Mouse (Mus musculus): Measurements from ENCODE around the gene Htr7. TPM values are rescaled to one million over a fixed set of nuclear protein-coding genes. Genes with fewer than 3 reads are reported as not detected.

Htr7 gene
- polyA plus RNA-seq, 1 experiment from 2014 or later: 1.5 TPM

- Histone ChIP-seq H3K36me3 (no peaks in the 10 kb centered on the region), H3K4me1 (no peaks in the 10 kb centered on the region), H3K4me2 (replicated peaks) (no peak overlapping the region), H3K27me3 (no peaks in the 10 kb centered on the region), H3K9ac (no peak overlapping the region), H3K9me3 (replicated peaks) (no peaks in the 10 kb centered on the region), H3K27ac (no peak overlapping the region), H3K4me3 (no peak overlapping the region)
- ATAC-seq (ENCODE audit: low FRiP score): no peak
- WGBS: 18% methylated on average over 3 of the region's 3 CpGs
Observed at GRCm38 (mm10) chr19:36014836-36015235, 42.5 kb downstream of the Htr7 start.

- Histone ChIP-seq H3K9me3 (replicated peaks) (no peaks in the 10 kb centered on the region), H3K36me3 (no peaks in the 10 kb centered on the region), H3K27ac (no peak overlapping the region), H3K4me2 (replicated peaks) (no peak overlapping the region), H3K4me1 (peaks cover 4% of the 10 kb centered on the region; the same call in 1 of the 2 replicates), H3K9ac (no peak overlapping the region), H3K27me3 (no peaks in the 10 kb centered on the region), H3K4me3 (no peak overlapping the region)
- ATAC-seq (ENCODE audit: low FRiP score): no peak
- WGBS: 80% methylated on average over 6 of the region's 6 CpGs
Observed at GRCm38 (mm10) chr19:36006277-36006676, 51.0 kb downstream of the Htr7 start.

GRCm38 (mm10) chr19:36004961-36005360 is 52.3 kb downstream of the Htr7 start:
- WGBS: 52% methylated on average over 2 of the region's 2 CpGs
- H3K9me3 ChIP-seq (replicated peaks): no peaks in the 10 kb centered on the region
- peaks cover 4% of the 10 kb centered on the region; the same call in 1 of the 2 replicates for H3K4me1 ChIP-seq
- no peak overlapping the region for H3K4me2 ChIP-seq (replicated peaks)
- no peaks in the 10 kb centered on the region for H3K36me3 ChIP-seq
- H3K4me3 ChIP-seq: no peak overlapping the region
- no peak overlapping the region for H3K27ac ChIP-seq
- no peak for ATAC-seq (ENCODE audit: low FRiP score)
- H3K9ac ChIP-seq: no peak overlapping the region
- H3K27me3 ChIP-seq: no peaks in the 10 kb centered on the region

- Histone ChIP-seq H3K36me3 (no peaks in the 10 kb centered on the region), H3K4me1 (peaks cover 4% of the 10 kb centered on the region; the same call in 1 of the 2 replicates), H3K4me2 (replicated peaks) (peak overlapping the region; percentile 21), H3K9me3 (replicated peaks) (no peaks in the 10 kb centered on the region), H3K4me3 (no peak overlapping the region), H3K27ac (peak overlapping the region; percentile 62; the same call in 1 of the 2 replicates), H3K27me3 (no peaks in the 10 kb centered on the region), H3K9ac (no peak overlapping the region)
- peak; percentile 74 for ATAC-seq (ENCODE audit: low FRiP score)
- 33% methylated on average over 17 of the region's 17 CpGs for WGBS
Observed at GRCm38 (mm10) chr19:36002476-36003445, 54.5 kb downstream of the Htr7 start.

- Histone ChIP-seq H3K36me3 (no peaks in the 10 kb centered on the region), H3K9ac (no peak overlapping the region), H3K4me3 (no peak overlapping the region), H3K27me3 (no peaks in the 10 kb centered on the region), H3K4me2 (replicated peaks) (no peak overlapping the region), H3K4me1 (peaks cover 4% of the 10 kb centered on the region; the same call in 1 of the 2 replicates), H3K27ac (no peak overlapping the region), H3K9me3 (replicated peaks) (no peaks in the 10 kb centered on the region)
- peak; percentile 55; the same call in 1 of the 2 replicates for ATAC-seq (ENCODE audit: low FRiP score)
- WGBS: 54% methylated on average over 1 of the region's 1 CpGs
Observed at GRCm38 (mm10) chr19:36001512-36001911, 55.8 kb downstream of the Htr7 start.

GRCm38 (mm10) chr19:36000955-36001354 is 56.4 kb downstream of the Htr7 start:
- Histone ChIP-seq H3K27ac (no peak overlapping the region), H3K4me3 (no peak overlapping the region), H3K27me3 (no peaks in the 10 kb centered on the region), H3K4me2 (replicated peaks) (no peak overlapping the region), H3K9me3 (replicated peaks) (no peaks in the 10 kb centered on the region), H3K4me1 (peaks cover 4% of the 10 kb centered on the region; the same call in 1 of the 2 replicates), H3K9ac (no peak overlapping the region), H3K36me3 (no peaks in the 10 kb centered on the region)
- ATAC-seq (ENCODE audit: low FRiP score): no peak
- 52% methylated on average over 6 of the region's 6 CpGs for WGBS

- WGBS: 76% methylated on average over 3 of the region's 3 CpGs
- Histone ChIP-seq H3K4me2 (replicated peaks) (no peak overlapping the region), H3K4me1 (peaks cover under 1% of the 10 kb centered on the region; the same call in 1 of the 2 replicates), H3K4me3 (no peak overlapping the region), H3K27me3 (no peaks in the 10 kb centered on the region), H3K9me3 (replicated peaks) (no peaks in the 10 kb centered on the region), H3K36me3 (no peaks in the 10 kb centered on the region), H3K9ac (no peak overlapping the region), H3K27ac (no peak overlapping the region)
- no peak for ATAC-seq (ENCODE audit: low FRiP score)
Observed at GRCm38 (mm10) chr19:35997384-35997783, 59.9 kb downstream of the Htr7 start.

GRCm38 (mm10) chr19:35987461-35987860 is 69.8 kb downstream of the Htr7 start:
- WGBS: 76% methylated on average over 1 of the region's 1 CpGs
- ATAC-seq (ENCODE audit: low FRiP score): no peak
- Histone ChIP-seq H3K27ac (no peak overlapping the region), H3K36me3 (no peaks in the 10 kb centered on the region), H3K9ac (no peak overlapping the region), H3K4me3 (no peak overlapping the region), H3K9me3 (replicated peaks) (no peaks in the 10 kb centered on the region), H3K4me2 (replicated peaks) (no peak overlapping the region), H3K4me1 (no peaks in the 10 kb centered on the region), H3K27me3 (no peaks in the 10 kb centered on the region)

- no peak overlapping the region for H3K9ac ChIP-seq
- no peaks in the 10 kb centered on the region for H3K9me3 ChIP-seq (replicated peaks)
- no peak for ATAC-seq (ENCODE audit: low FRiP score)
- no peak overlapping the region for H3K4me2 ChIP-seq (replicated peaks)
- no peaks in the 10 kb centered on the region for H3K36me3 ChIP-seq
- no peak overlapping the region for H3K4me3 ChIP-seq
- H3K27ac ChIP-seq: no peak overlapping the region
- no peaks in the 10 kb centered on the region for H3K27me3 ChIP-seq
- H3K4me1 ChIP-seq: no peaks in the 10 kb centered on the region
Observed at GRCm38 (mm10) chr19:35974681-35975080, 82.6 kb downstream of the Htr7 start.

- no peaks in the 10 kb centered on the region for H3K9me3 ChIP-seq (replicated peaks)
- 85% methylated on average over 5 of the region's 5 CpGs for WGBS
- no peaks in the 10 kb centered on the region for H3K4me1 ChIP-seq
- no peak for ATAC-seq (ENCODE audit: low FRiP score)
- no peaks in the 10 kb centered on the region for H3K36me3 ChIP-seq
- no peak overlapping the region for H3K4me3 ChIP-seq
- H3K4me2 ChIP-seq (replicated peaks): no peak overlapping the region
- no peaks in the 10 kb centered on the region for H3K27me3 ChIP-seq
- H3K27ac ChIP-seq: no peak overlapping the region
- no peak overlapping the region for H3K9ac ChIP-seq
Observed at GRCm38 (mm10) chr19:35957656-35958055, 99.7 kb downstream of the Htr7 start.

- H3K9me3 ChIP-seq (replicated peaks): no peaks in the 10 kb centered on the region
- no peak for ATAC-seq (ENCODE audit: low FRiP score)
- H3K36me3 ChIP-seq: no peaks in the 10 kb centered on the region
- no peaks in the 10 kb centered on the region for H3K27me3 ChIP-seq
- WGBS: 92% methylated on average over 13 of the region's 13 CpGs
- no peak overlapping the region for H3K9ac ChIP-seq
- no peak overlapping the region for H3K4me3 ChIP-seq
- H3K27ac ChIP-seq: no peak overlapping the region
- no peaks in the 10 kb centered on the region for H3K4me1 ChIP-seq
- H3K4me2 ChIP-seq (replicated peaks): no peak overlapping the region
Observed at GRCm38 (mm10) chr19:35955698-35956097, 101.6 kb downstream of the Htr7 start.

GRCm38 (mm10) chr19:35949888-35950287 is 107.4 kb downstream of the Htr7 start:
- no peak overlapping the region for H3K27ac ChIP-seq
- no peaks in the 10 kb centered on the region for H3K36me3 ChIP-seq
- H3K9me3 ChIP-seq (replicated peaks): no peaks in the 10 kb centered on the region
- H3K27me3 ChIP-seq: no peaks in the 10 kb centered on the region
- H3K9ac ChIP-seq: no peak overlapping the region
- no peak overlapping the region for H3K4me3 ChIP-seq
- no peak for ATAC-seq (ENCODE audit: low FRiP score)
- whole genome bisulfite sequencing: 74% methylated on average over 1 of the region's 1 CpGs
- H3K4me2 ChIP-seq (replicated peaks): no peak overlapping the region
- H3K4me1 ChIP-seq: no peaks in the 10 kb centered on the region
